Mouse (Mus musculus) liver, adult 2 months (tissue): Measurements from ENCODE around the gene C1qtnf5.

Experiments
- CTCF ChIP-seq: fragments of 200-500 bp; IDR thresholded peaks from 2 replicates; pipeline ENCODE4 v1.5.1; 2011; ENCODE audit warnings: low read depth, low read length, control low read depth
- POLR2A ChIP-seq: fragments of 200-500 bp; IDR thresholded peaks from 2 replicates; pipeline ENCODE4 v1.6.1; 2011; ENCODE audit warnings: low read length, control low read depth; ENCODE audit not compliant: insufficient read depth; ENCODE audit errors: extremely low read depth

GRCm38 (mm10) chr9:44105781-44106180, 1.3 kb upstream of the C1qtnf5 start:
- TF ChIP-seq CTCF (no peak), POLR2A (no peak)
